Mouse (Mus musculus) left cerebral cortex, postnatal 10 days (tissue): ENCODE measurements at regions not wholly inside any gene's neighbourhood (a gene's known extent, or its start where the extent isn't known, plus 50 kb on each side); places are given as distances from the start of the nearest gene placed in this dataset.
"Not testable (repeated sequence)": the region's sequence is repeated elsewhere in the genome, so short reads cannot be mapped to it uniquely, and the experiment has no call there.

Experiments used
- DNase-seq, 2 experiments: peaks; one replicate each; pipeline ENCODE4 v3.0.0; 2021 to 2022; ENCODE audit warnings: low spot score in 2 of 2, mixed read lengths in 1 of 2; ENCODE audit errors: extremely low spot score in 1 of 2
- intact Hi-C: fragments of 180-260 bp; cut with DNase I; formaldehyde crosslinking; loops from one replicate; pipeline ENCODE4 v1.15.1; 2025

- intact Hi-C loops = no loop called here
Observed at GRCm38 (mm10) chr13:42000966-42001365, 50.9 kb upstream of the Hivep1 start.

DNA sequence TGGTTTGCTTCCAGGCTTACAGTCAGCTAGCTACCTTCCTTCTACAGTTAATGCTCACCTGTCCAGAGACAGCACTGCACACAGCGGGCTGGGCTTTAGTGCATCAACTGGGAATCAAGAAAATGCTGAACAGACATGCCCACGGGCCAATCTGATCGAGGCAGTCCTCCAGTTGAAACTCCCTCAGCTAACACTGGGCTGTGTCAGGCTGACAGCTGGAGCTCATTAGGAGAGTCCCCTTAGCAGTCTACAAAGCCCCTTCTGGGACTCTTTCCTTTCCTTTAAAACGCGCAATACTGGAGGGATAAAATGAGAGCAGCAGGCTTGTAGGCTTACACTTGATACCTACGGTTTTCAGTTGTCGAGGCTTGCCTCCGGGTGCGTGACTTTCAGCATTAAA is 53.9 kb upstream of the Hivep1 start:
- intact Hi-C loops = no loop called here
- no peak for DNase-seq

More at GRCm38 (mm10) chr13:42000966-42001365, 50.9 kb upstream of the Hivep1 start:
- no peak for DNase-seq

GRCm38 (mm10) chr13:41994126-41994525 is 57.7 kb upstream of the Hivep1 start:
- intact Hi-C loops = no loop called here

GRCm38 (mm10) chr13:41975918-41976317 is 75.9 kb upstream of the Hivep1 start:
- intact Hi-C loops = no loop called here
- DNase-seq = no peak

More at GRCm38 (mm10) chr13:41994126-41994525, 57.7 kb upstream of the Hivep1 start:
- no peak for DNase-seq

DNA sequence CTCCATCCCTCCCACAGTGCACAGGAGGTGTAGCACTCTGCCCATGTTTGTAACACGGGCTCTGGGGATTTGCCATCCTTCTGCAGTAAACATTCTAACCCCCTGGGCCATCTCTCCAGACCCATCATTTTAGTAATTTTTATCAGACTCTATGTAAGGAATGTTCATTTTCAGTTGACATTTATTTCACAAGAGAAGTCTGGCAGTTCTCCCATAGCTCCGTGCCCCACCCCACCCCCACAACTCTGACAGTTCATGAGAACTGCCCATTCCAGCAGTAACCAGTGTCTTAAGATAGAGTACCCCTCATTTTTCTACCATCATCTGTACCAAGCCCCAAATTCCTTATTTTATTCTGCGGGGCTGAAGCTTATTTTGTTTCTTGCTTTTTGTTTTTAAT is 88.9 kb upstream of the Hivep1 start:
- intact Hi-C loops = no loop called here

DNA sequence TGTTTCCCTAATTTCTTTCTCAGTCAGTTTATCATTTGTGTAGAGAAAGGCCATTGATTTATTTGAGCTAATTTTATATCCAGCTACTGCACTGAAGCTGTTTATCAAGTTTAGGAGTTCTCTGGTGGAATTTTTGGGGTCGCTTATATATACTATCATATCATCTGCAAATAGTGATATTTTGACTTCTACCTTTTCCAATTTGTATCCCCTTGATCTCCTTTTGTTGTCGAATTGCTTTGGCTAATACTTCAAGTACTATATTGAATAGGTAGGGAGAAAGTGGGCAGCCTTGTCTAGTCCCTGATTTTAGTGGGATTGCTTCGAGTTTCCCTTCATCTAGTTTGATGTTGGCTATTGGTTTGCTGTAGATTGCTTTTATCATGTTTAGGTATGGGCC is 90.9 kb upstream of the Hivep1 start:
- DNase-seq, intact Hi-C loops: not testable (repeated sequence)

More for the DNA sequence above, 88.9 kb upstream of the Hivep1 start:
- DNase-seq = no peak

DNA sequence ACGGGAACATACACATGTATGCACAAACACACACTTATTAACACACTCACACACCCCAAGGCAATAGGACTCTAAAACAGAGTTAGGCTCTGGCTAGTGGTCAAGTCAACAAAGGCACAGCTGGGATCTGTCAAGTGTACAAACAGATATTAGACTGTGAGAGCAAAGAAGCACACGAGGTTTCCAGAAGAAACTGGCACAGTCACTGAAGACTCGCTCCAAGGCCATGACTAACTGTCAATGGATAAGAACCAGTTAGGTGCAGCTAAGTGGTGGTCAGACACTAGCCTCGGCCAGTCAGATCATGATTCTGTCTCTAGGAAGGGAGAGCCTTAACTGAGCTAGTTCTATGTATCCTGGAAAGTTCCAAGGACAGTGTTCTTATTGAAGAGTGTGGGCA is 93.9 kb upstream of the Hivep1 start:
- intact Hi-C loops = no loop called here
- DNase-seq = no peak

DNA sequence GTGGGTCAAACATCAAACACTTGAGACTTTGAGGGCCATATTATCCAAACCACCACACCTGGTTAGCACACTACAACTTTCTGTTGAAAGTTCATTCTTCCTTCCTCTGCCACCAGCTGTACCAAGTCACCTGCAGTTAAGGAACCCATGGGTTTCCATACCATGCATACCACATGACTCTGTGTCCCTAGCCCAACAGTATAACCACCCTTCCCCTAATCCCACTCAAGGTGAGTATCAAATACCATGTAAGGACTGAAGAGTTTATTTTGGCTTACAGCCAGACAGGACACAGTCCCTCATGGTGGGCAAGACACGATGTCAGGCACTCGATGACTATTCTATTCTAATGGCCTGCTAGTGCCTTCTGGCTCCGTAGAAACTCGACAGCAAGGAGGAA is 95.9 kb upstream of the Hivep1 start:
- intact Hi-C loops = no loop called here
- DNase-seq = no peak

DNA sequence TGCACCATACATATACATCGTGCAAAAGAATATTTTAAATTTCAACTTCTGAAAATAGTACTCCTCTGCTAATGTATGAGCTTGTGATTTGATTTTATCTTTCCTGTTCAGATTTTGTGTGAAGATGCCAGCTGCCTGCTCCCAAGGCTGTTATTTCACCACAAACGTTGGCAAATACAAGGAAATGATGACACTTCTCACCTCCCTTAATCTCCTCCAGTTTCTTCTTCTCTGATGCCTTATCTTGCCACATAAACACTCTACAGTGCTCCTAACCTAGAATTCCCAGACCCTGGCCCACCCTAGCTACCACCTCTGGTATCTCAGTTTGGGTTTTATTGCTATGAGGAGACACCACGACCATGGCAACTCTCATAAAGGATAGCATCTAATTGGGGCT is 96.6 kb upstream of the Hivep1 start:
- intact Hi-C loops = no loop called here
- DNase-seq = no peak

GRCm38 (mm10) chr13:41952453-41952852 is 99.4 kb upstream of the Hivep1 start:
- intact Hi-C loops = no loop called here
- no peak for DNase-seq

DNA sequence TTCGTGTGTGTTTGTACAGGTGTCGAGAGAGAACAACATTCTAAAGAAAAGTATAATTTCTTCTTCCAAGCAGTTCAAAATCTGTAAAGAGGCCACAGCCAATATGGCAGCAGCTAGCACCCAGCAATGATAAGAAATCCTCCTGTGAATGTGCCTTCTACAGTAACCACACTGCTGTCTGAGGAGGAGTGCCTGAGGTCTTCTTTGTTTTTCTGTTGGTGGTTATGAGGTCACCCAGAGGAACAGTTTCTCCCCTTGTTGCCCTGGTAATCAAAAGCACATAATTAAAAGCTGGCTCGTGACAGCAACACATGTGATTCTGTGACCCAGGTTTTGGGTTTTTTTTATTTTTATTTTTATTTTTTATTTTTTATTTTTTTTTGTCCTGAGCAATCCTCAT is 100.8 kb upstream of the Adtrp start:
- intact Hi-C loops = no loop called here
- no peak for DNase-seq

DNA sequence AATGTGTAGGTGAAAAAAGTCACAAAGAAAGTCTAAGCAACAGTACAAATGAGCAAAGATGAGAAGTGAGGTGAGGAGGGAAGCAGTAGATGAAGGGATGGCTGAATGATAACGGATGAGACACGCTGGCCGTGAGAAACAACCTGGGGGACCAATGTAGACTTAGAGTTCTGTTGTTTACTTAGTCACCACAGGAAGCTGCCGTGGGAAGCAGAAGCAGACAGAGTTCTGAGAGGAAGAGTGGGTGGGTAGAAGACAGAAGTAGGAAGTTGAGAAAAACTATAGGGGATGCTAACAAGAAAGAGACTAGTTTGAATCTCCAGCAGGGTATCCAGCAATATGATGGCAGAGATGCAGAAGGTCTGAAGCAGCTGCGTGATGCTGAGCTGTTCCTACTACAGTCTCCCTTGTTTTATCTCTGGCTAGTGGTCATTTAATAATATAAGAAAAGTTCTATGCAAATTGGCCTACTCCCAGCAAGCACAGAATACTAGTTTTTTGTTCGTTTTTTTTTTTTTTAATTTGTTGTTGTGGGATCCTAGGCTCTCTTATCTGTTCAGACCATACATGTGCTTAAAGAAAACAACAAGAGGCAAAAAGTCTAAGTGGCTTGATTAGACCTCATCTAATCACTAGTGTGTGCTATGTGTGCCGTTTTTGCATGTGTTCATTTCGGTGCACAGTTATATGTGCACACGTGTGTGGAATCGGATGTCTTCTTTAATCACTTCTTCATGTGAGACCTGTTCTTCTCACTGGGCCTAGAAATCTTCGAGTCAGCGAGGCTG is 85.0 kb upstream of the Adtrp start:
- intact Hi-C loops = no loop called here
- no peak for DNase-seq

- DNase-seq = no peak
- intact Hi-C loops = no loop called here
Observed at GRCm38 (mm10) chr13:41929768-41930167, 82.3 kb upstream of the Adtrp start.

GRCm38 (mm10) chr13:41925851-41926250 is 78.4 kb upstream of the Adtrp start:
- DNase-seq, intact Hi-C loops: not testable (repeated sequence)

GRCm38 (mm10) chr13:41925211-41925610 is 77.7 kb upstream of the Adtrp start:
- DNase-seq = no peak
- intact Hi-C loops = no loop called here

DNA sequence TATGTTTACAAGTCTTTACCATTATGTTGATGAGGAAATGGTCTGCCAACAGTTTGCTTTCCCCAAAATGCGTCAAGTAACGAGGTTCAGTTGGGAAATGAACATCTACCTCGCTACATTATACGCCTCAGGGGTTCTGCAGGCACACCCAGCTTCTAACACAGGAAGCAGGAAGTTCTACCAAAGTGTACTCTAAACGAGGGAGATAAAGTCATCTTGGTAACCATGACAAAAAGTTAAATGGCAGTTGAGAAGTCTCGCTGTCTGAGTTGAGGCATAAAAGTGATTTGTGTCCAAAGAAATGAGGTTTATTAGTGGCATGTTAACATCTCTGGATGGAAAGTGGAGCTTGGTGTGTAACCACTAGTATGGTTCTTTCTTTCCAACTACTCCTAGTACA is 73.7 kb upstream of the Adtrp start:
- DNase-seq = no peak
- intact Hi-C loops = no loop called here

DNA sequence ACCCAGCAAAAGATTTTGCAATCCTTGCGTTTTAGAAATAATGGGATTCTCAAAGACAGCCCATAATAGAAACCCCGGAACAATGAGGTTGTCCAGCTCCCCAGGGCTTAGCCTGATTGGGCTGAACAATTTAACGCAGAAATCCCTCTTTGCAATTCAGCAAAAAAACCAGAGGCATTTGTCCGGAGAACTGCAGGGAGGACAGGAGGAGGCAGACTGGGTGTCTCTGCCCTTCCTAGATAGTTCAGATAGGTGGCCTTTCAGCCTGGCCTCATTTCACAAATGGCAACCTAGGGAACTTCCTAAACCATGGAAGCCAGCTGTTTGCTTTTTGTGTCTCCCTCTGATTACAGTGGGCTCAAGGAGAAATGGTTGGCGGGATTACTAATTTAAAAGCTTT is 71.0 kb upstream of the Adtrp start:
- no peak for DNase-seq
- intact Hi-C loops = no loop called here

GRCm38 (mm10) chr13:41915816-41916215 is 68.3 kb upstream of the Adtrp start:
- intact Hi-C loops, DNase-seq: not testable (repeated sequence)

- no peak for DNase-seq
- intact Hi-C loops = no loop called here
Observed at GRCm38 (mm10) chr13:41910736-41911135, 63.3 kb upstream of the Adtrp start.

- intact Hi-C loops = no loop called here
- peak in 1 of 2 experiments; percentile 78 for DNase-seq
Observed at GRCm38 (mm10) chr13:41910236-41910635, 62.8 kb upstream of the Adtrp start.

DNA sequence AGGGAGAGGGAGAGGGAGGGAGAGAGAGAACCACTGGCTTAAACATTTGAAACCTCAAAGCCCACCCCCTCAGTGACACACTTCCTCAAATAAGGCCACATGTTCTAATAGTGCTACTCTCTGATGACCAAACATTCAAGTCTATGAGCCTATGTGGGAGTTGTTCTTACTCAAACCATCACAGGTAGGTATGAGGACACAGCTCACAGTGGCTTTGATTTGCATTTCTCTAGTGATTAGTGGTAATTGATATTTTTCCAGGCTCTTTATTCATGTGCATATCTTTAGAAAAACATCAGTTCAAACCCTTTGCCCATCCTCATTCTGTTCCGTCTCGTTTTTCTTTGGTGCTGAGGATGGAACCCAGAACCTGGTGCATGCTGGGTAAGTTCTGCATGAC is 59.5 kb upstream of the Adtrp start:
- DNase-seq = no peak
- intact Hi-C loops = no loop called here
